Mouse (Mus musculus): ENCODE data around the gene Apoe.

Apoe gene

GRCm38 (mm10) chr7:19664955-19665841 lies 33.8 kb downstream of the Apoe start, which contains the start of gene Clptm1:
Gene Clptm1, minus strand, starts transcription at chr7:19665033.
- peak; percentile 96 to 97 for DNase-seq (ENCODE audit: low spot score in 2 of 2)

- DNase-seq (ENCODE audit: low spot score in 2 of 2), result no peak
These were observed 34.5 kb downstream of the Apoe start for GRCm38 (mm10) chr7:19664455-19664954.

GRCm38 (mm10) chr7:19663940-19664339 lies 35.0 kb downstream of the Apoe start:
- DNase-seq (ENCODE audit: low spot score in 2 of 2), result no peak

GRCm38 (mm10) chr7:19652614-19653013 lies 46.4 kb downstream of the Apoe start:
- no peak for DNase-seq (ENCODE audit: low spot score in 2 of 2)

- no peak for DNase-seq (ENCODE audit: low spot score in 2 of 2)
These were observed 47.8 kb downstream of the Apoe start for GRCm38 (mm10) chr7:19651063-19651786.

Data from frontal cortex, postnatal 25 days (tissue).